Mouse (Mus musculus) layer of hippocampus, postnatal 36 days (tissue): ENCODE results near the gene Sidt2. TPM values are rescaled to one million over a fixed set of nuclear protein-coding genes. Genes with fewer than 3 reads are reported as not detected.

Experiments used
- DNase-seq, 2 experiments: peaks; one replicate each; pipeline ENCODE4 v3.0.0; 2022
- total RNA-seq, 2 experiments: library from RNA; stranded (reverse); gene quantifications; 2 replicates each; pipeline ENCODE4 v1.2.3; 2021

Sidt2 gene
- total RNA-seq, 2 experiments from 2014 or later: 77.5 to 82.1 TPM

- DNase-seq: no peak
Observed at GRCm38 (mm10) chr9:45946182-45946871, 8.7 kb downstream of the Sidt2 start.

- DNase-seq: no peak
Observed at GRCm38 (mm10) chr9:45945721-45946120, 9.3 kb downstream of the Sidt2 start.

- no peak for DNase-seq
Observed at GRCm38 (mm10) chr9:45944506-45945400, 10.3 kb downstream of the Sidt2 start.

GRCm38 (mm10) chr9:45943628-45944505, 11.2 kb downstream of the Sidt2 start:
- DNase-seq: no peak

- no peak for DNase-seq
Observed at GRCm38 (mm10) chr9:45942916-45943315, 12.1 kb downstream of the Sidt2 start.

GRCm38 (mm10) chr9:45942464-45942863, 12.6 kb downstream of the Sidt2 start:
- DNase-seq: no peak

GRCm38 (mm10) chr9:45941329-45941888, 13.6 kb downstream of the Sidt2 start:
- DNase-seq: no peak

GRCm38 (mm10) chr9:45939794-45940193, 15.3 kb downstream of the Sidt2 start:
- DNase-seq: no peak

- no peak for DNase-seq
Observed at GRCm38 (mm10) chr9:45938952-45939637, 16.0 kb downstream of the Sidt2 start.

GRCm38 (mm10) chr9:45938088-45938487, 17.0 kb downstream of the Sidt2 start:
- DNase-seq: no peak

- peak in 1 of 2 experiments; percentile 29 for DNase-seq
Observed at GRCm38 (mm10) chr9:45936883-45937282, 18.2 kb downstream of the Sidt2 start.

GRCm38 (mm10) chr9:45935628-45936210, 19.3 kb downstream of the Sidt2 start, which contains the start of gene Tagln:
TSS of gene Tagln (minus strand) at chr9:45936058.
- no peak for DNase-seq

GRCm38 (mm10) chr9:45932571-45933415, 22.3 kb downstream of the Sidt2 start:
- DNase-seq: peak; percentile 40 to 55

- no peak for DNase-seq
Observed at GRCm38 (mm10) chr9:45931958-45932357, 23.1 kb downstream of the Sidt2 start.

- no peak for DNase-seq
Observed at GRCm38 (mm10) chr9:45929285-45929684, 25.8 kb downstream of the Sidt2 start.

- no peak for DNase-seq
Observed at GRCm38 (mm10) chr9:45919895-45920294, 35.2 kb downstream of the Sidt2 start.

GRCm38 (mm10) chr9:45917041-45917934, 37.8 kb downstream of the Sidt2 start:
- DNase-seq: peak; percentile 36 to 67

- DNase-seq: no peak
Observed at GRCm38 (mm10) chr9:45915659-45916058, 39.4 kb downstream of the Sidt2 start.

- DNase-seq: no peak
Observed at GRCm38 (mm10) chr9:45911673-45912072, 43.4 kb downstream of the Sidt2 start.
